Mouse (Mus musculus) cerebellum, postnatal 25 days (tissue): ENCODE measurements at regions not wholly inside any gene's neighbourhood (a gene's known extent, or its start where the extent isn't known, plus 50 kb on each side); places are given as distances from the start of the nearest gene placed in this dataset.
"Not testable (repeated sequence)": the region's sequence is repeated elsewhere in the genome, so short reads cannot be mapped to it uniquely, and the experiment has no call there.

Experiments
- DNase-seq, 2 experiments: peaks; one replicate each; pipeline ENCODE4 v3.0.0; 2021; ENCODE audit warnings: mixed read lengths in 2 of 2

DNA sequence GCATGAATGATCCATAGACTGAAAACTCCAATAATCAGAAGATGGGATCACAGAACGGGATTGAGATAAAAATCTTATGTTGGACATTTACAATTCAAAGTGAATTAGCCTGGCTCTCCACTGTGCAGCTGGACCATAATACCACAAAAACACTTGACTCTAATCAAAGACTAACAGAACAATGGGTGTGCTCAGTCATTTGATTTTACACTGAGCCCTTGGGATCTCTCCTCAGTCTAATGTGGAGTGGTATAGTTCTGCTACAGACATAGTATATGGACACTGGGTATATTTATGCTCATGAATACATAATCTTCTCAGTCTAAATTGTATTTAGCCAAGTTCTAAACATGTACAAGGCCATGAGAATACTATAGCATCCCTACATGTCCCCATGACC lies 149.4 kb upstream of the Gm10306 start:
- no peak for DNase-seq

DNA sequence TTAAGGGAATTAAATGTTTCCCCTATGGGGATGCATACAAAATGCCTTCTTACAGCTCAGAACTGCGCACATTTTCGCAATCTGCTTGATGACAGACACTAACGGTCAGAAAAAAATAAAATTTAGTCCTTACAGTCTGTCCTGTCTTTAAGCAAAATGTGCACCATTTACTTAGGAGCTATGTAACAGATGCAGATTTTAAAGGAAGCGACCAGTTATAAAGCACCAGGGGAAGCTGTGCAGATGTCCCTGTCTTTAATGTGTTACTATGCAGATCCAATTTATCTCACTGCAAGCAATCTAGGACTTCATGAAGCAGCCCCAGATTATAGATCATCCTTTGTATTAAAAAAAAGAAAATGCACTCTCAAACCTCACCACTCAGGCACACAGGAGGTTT lies 148.8 kb upstream of the Gm10306 start:
- DNase-seq, result no peak

DNA sequence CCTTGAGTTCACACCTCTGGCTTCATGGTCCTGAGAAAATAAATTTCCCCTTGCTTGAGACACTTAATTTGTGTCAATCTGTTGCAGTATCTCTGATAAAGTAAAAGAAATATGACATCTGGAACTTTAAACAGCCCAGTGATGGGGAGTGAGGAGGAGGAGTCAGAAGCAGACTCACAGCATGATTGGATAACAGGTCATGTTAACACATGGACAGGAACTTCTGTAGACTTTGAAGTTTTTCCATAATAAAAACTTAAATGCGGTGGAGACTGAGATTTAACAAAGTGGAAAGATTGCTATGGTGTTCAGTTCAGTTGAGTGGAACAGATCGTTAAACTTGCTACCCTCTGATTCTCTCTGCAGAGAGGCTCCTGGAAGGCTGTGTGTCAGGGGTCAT lies 143.7 kb upstream of the Gm10306 start:
- DNase-seq, result no peak

DNA sequence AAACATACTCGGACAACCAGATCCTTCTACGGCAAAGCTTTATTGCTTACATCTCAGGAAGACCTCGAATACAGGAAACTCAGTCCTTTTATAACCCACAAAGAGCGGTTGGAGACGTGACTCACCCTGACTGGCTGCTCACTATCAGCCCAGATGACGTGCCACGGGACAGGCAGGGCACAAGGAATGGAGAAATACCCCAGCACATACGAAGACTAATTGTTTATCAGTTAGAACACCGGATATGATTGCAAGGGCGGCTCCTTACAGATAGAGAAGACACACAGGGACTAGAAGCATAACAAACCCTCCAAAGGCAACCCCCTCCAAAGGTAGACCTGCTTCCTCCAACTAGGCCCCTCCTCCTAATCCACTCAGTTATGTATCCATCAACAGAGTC lies 130.8 kb upstream of the Gm10306 start:
- DNase-seq, result not testable (repeated sequence)

DNA sequence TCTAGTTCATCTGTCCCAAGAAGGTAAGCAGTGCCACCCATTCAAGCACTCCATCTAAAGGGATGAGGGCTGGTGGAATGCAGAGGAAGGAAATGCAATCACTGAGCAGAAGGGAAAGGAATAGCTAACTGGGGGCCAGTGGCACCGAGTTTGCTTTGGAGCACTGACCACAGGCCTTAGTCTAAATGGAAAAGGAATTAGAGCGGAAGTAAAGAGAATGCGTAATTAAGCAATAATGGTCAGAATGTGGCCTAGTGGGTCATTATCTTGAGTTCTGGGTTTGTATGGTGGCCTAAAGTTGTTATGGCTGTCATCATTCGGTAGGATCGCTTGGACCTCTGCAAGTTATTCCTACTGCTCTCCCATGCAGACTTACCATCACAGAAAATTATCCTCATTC lies 128.8 kb upstream of the Gm10306 start:
- no peak for DNase-seq

DNA sequence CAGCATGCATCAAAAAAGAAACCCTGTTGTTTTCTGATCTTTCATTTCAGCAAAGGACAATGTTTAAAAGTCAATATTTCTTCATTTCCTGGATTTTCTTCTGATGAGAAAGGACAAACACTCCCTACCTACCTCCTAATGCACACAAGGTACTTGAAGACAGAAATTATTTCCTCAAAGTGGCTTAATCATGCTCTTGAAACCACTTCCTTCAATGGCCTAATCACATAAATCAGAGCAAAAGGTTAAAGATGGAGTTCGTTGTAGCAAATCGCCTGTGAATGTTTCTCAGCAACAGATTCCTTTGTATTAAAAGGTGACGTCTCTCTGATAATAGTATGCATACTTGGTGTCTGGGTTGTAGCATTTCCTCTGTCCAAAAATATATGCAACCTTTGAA lies 124.3 kb upstream of the Gm10306 start:
- DNase-seq, result no peak

DNA sequence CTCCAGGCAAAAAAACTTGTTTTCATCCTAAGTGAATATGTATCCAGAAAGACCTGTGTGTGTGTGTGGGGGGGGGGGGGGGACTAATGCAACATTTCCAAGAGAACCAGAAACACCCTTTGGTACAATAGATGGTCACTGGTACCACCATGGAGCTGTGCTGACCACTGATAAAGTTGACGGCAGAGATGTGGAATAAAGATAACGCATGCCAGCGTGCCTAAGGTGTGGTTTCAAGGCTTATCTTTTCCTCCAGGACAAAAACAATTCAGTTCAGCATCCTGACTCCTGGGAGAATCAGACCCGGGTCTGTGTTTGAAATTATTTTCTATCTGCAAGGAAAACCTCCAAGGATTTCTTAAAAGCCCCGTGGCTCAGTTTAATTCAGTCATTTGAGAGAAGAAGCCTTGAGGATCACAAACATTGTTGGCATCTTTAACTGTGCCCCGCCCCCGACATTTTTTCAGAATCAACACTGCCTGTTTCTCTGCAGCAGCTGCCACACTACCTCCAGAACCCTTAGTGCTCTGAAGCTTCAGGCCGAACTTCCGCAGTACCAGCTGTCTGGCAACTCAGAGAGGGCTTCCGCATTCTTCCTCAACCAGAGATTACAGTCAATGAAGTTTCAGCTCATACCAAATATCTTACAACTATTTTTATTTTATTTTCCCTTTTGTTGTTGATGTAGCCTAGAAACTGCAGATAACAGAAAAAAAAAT lies 118.5 kb upstream of the Gm10306 start:
- peak in 1 of 2 experiments; percentile 15 for DNase-seq

DNA sequence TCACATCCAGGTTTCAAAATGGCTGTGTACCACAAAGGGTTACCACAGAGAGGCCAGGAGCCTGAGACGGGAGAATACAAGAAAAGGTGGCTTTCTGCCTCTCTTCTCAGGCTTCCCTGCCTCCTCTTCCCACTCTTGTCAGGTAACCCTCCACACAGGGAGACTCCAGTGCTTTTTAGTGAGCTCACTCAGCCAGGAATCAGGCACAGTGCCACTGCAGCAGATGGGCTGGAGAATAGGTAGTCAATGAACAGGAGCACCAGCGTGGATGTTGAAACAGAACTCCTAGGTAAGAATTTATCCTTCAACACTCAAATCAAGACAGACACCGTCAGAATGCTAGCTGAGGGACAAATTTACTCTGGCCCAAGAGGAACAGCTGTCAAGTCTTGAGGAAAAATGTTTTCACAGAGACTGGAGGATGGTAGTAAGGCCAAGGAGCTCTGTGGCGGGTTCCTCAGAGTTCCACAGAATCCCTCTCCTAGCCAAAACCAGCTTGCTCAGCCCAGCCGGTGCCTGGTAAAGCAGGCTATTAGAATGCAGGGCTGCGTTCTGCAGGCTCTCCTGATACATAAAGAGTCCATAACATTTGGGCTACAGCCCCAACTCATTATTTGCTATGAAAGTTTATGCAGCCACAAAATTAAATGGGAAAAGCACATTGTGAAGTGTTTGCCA lies 117.0 kb upstream of the Gm10306 start:
- peak; percentile 88 to 92 for DNase-seq

DNA sequence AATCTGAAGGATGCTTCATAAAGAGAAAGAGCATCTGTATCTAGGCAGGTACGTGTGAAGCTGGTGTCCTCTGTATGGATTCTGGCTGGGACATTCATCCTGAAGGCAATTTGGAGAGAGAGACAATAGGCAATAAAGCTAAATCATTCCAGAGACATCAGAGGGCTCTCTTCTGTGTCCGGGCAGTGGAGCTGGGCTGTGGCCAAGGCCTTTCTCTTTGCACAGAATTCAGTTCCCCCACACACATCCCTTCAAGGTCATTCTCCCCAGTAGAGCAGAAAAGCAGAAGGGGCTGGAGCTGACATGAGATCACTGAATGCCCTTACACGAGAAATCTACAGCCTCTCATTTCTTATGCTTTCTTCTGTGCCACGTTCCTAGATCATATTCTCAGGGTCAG lies 109.7 kb upstream of the Gm10306 start:
- DNase-seq, result no peak
